Mouse (Mus musculus): ENCODE results near the gene Gm9495. TPM values are rescaled to one million over a fixed set of nuclear protein-coding genes. Genes with fewer than 3 reads are reported as not detected.
"Not testable (repeated sequence)": the region's sequence is repeated elsewhere in the genome, so short reads cannot be mapped to it uniquely, and the experiment has no call there.

Gene Gm9495
- under 1 TPM in 1 of 2 experiments, not detected in 1; 0.12 TPM for total RNA-seq (2021)

DNA sequence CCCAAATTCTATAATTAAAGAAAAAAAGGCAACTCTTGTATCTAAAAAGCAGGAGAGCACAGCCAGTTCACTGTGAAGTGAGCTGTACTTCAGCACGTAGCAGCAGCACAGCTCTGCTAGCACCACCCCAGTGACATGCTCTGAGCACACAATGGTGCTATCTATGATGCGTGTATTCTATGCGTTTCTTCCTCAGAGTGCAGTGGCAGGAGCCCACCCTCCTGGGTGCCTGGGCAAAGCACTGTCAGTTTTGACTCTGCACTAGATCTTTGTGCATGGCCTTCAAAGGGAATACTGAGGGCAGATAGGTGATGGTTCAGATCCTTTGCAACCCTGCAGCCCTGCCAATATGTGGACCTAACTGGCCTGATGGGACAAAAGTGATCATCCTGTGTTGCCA lies at the start of gene Gm9495:
Gm9495 (minus strand) TSS at position 101 of the 400 bp plus-strand sequence.
- not testable (repeated sequence) for DNase-seq (ENCODE audit: extremely low spot score in 1 of 2, low spot score in 1 of 2)

DNA sequence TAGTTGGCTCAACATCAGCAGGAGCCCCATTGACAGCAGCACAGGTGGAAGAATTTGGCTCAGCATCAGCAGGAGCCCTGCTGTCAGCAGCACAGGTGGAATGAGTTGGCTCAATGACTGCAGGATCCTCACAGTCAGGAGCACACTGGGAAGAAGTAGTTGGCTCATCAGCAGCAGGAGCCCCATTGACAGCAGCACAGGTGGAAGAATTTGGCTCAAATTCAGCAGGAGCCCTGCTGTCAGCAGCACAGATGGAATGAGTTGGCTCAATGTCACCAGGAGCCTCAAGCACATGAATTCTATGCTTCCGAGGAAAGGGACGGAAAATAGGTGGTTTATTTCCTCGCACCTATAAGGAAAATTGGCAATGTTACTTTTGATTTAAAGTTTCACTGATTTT lies 21.6 kb upstream of the Gm9495 start:
- DNase-seq (ENCODE audit: extremely low spot score in 1 of 2, low spot score in 1 of 2) = not testable (repeated sequence)

DNA sequence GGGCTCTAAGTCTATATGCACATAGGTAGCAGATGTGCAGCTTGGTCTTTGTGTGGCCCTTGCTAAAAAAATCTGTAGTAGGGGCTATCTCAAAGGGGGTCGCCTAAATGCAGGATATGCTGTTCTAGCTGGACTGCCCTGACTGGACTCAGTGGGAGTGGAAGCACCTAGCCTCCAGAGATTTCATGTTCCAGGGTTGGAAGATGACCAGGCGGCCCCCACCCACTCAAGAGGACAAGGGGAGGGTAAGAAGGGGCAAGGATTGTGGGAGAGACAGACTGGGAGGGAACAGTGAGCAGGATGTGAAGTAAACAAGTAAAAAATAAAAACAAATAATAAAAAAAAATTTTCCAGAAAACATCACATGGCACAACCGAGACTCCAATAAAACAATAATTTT lies 33.3 kb downstream of the Gm9495 start:
- not testable (repeated sequence) for DNase-seq (ENCODE audit: extremely low spot score in 1 of 2, low spot score in 1 of 2)

DNA sequence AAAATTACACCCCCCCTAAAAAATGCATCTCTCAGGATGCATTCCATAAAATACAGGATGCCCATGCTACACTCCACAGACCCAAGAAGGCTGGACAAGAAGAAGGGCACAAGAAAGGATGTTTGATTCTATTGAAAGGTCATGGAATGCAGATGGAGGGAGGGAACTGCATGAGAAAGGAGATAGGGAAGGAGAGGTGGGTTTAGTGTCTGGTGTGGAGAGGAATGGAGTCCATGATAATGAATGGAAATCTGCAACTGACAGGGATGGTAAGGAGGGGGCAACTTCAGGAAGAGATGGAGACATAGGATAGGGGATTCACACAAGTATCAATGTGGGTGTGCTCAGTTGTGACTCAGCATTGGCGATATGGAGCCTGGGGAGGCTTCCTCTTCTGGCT lies 39.0 kb downstream of the Gm9495 start:
- no peak for DNase-seq (ENCODE audit: extremely low spot score in 1 of 2, low spot score in 1 of 2)

DNA sequence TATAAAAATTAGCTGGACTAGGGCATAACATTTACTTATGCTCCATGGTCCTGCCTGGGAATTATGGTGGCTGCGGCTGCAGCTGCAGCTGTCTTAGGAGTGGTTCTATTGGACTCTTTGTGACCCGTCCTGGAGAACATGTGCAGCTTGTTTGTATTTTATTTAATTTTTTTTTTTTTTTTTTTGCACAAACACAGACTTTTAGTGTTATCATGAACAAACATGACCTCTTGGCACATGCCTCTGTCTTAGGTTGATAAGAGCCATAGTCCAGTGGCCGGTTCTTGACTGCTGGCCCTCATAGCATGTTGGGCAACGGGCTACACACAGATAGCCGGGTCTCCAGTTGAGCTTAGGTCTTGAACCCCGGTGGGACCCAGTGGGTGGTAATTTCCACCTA lies 48.6 kb downstream of the Gm9495 start:
- no peak for DNase-seq (ENCODE audit: extremely low spot score in 1 of 2, low spot score in 1 of 2)

DNA sequence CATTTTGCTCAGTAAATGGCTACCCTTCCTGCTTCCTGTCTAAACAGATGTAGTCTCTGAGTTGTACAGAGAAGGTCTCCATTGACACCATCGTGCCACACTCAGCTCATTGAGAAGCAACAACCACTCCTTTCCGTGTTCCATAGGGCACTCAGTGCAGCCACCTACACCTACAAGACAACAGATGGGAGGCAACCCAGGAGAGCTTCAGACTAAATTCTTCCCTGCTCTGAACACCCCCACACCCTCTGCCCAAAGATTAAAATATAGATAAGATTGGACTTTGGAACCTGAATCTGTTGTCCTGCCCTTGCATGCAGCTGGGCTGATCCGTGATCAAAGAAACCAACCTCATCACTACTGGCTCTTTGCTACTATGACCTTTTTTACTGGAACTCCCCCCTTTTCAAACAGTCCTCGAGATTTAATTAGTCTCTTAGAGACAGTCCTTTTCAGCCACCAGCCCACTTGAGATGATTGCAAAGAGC lies 53.4 kb downstream of the Gm9495 start:
- no peak for DNase-seq (ENCODE audit: extremely low spot score in 1 of 2, low spot score in 1 of 2)

DNA sequence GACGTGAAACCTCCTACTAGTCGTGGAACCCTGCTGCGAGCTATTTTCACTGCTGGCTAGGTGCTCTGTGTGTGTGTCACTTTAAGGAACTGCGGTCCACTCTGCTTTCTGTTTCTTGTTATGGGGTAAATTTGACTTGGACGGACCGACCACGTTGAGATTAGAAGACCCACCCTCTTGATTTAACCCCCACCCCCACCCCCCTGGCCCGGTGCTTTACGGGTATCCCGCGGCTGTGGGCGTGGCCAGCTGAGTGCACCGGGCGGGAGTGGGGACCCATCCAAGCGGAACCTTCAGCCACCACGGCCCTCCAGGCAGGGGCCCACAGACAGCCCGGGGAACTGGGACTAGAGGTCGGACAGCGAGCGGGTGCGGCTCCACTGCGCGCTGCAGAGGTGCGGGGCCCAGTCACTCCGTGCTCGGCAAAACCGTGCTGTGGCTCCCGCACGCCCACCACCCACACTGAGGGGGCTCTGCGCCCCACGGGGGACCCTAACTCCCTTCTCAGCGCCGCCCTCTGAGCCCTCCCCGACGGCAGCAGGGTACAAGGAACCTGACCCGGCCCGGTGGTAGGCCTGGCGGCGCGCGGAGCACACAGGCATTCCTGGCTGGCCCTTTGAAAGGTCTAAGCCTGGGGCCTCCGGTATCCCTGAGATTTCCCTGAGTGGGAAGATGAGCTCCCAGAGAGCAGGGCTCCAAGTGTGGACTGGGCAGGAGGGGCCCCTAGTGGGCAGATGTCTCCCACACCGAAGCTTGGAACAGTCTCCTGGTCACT lies 54.0 kb downstream of the Gm9495 start:
- DNase-seq (ENCODE audit: extremely low spot score in 1 of 2, low spot score in 1 of 2) = peak; percentile 12 to 23

DNA sequence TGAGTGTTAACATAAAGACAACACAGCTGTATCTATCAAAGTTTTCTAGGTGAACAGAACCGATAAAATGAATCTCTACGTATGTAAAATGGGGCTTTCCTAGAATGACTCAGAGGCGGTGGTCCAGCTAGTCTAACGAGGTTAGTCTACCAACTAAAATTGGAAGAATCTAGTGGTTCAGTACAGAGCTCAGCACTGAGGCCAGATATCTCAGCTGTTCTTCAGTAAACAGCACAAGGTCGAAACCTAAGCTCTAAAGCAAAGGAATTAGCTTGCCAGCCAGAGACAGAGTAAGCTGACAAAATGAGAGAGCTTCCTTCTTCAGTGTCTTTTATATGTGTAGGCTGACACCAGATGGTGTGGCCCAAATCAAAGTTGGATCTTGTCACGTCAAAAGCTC lies 57.2 kb downstream of the Gm9495 start:
- DNase-seq (ENCODE audit: extremely low spot score in 1 of 2, low spot score in 1 of 2) = no peak

DNA sequence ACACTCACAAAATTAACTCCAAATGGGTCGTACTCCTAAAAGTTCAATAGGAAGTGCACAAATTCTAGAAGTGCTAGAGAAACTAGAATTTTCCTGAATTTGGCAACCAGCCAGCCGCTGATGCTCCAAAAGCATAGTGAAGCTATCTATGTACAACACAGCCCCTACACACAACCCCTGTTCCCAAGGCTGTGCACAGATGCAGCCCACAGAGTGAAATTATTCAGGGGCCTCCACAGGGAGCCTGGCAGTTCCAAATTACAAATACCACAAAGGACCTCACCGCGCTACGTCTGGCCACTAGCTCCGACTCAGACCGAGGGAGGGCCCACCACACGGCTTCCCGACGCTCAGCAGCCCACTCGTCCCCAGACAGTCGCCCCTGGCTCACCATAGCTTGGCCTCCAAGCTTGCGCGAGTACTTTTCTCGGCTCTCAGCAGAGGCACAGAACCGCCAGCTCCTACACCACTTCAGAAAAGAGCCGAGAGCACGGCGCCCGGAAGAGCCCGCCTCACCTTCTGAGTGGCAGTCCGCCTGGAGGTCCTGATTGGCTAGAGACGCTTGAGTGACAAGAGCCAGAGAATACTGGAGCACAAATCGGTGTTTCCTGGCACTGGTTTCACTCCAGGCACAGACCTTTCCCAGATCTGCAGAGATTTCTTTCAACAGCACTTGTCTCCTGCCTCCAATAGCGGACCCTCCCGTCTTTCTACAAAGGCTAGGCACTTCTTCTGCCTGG lies 58.1 kb downstream of the Gm9495 start:
- DNase-seq (ENCODE audit: extremely low spot score in 1 of 2, low spot score in 1 of 2) = peak; percentile 73 to 77

DNA sequence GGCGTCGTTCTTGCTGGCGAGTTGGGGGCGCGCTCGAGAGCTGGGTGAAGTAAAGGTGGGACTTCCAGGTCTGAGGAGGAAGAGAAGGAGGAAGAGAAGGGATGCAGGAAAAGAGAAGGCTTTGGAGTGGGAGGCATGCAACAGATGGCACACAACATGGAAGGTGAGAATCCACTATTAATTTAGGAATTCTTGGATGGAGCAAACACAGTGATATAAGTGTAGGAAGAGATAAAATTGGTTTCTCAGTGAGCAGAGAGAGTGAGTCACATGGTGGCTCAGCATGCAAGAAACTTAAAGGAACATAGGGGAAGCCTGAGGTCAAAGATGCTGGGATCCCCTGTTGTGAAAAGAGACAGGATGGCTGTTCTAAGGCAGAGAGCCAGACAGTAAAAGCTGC lies 69.0 kb downstream of the Gm9495 start:
- DNase-seq (ENCODE audit: extremely low spot score in 1 of 2, low spot score in 1 of 2) = no peak

Other genes with a start within 250 kb of the Gm9495 start
- 10 to 100 TPM; 13.1 to 13.2 TPM for gene Zfp930, start 244.5 kb downstream of the Gm9495 start, total RNA-seq (2021)
- gene D130040H23Rik, start 182.5 kb downstream of the Gm9495 start, total RNA-seq (2021) = 10 to 100 TPM; 17.3 to 23.5 TPM
- not detected for gene Gm7697, start 69.4 kb upstream of the Gm9495 start, total RNA-seq (2021)
- 10 to 100 TPM; 16.6 to 17.1 TPM for gene Zfp868, start 172.0 kb upstream of the Gm9495 start, total RNA-seq (2021)
- 1 to 10 TPM; 4.3 to 5.5 TPM for gene Zfp964, start 200.9 kb upstream of the Gm9495 start, total RNA-seq (2021)

Data from layer of hippocampus, postnatal 25 days (tissue).